Mouse (Mus musculus): Measurements from ENCODE around the gene Afm.

The Afm gene

GRCm38 (mm10) chr5:90518356-90519100 is at the start of gene Afm:
Gene Afm, plus strand, starts transcription at chr5:90518932.
- no peak for DNase-seq

GRCm38 (mm10) chr5:90470836-90471235 is 47.9 kb upstream of the Afm start:
- DNase-seq: no peak

GRCm38 (mm10) chr5:90473902-90474301 is 44.8 kb upstream of the Afm start:
- DNase-seq: no peak

DNA sequence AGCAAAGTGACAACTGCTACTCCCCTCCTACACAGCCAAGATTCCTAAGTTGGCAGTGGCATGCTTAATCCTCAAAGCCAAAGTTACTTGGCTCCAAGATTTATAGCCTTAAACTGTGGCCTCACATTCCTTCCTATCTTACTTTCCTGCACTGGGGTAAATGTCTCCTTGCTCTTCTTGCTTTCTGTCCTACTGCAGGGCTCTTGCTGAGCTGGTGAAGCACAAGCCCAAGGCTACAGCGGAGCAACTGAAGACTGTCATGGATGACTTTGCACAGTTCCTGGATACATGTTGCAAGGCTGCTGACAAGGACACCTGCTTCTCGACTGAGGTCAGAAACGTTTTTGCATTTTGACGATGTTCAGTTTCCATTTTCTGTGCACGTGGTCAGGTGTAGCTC is 44.4 kb upstream of the Afm start:
- DNase-seq: no peak

DNA sequence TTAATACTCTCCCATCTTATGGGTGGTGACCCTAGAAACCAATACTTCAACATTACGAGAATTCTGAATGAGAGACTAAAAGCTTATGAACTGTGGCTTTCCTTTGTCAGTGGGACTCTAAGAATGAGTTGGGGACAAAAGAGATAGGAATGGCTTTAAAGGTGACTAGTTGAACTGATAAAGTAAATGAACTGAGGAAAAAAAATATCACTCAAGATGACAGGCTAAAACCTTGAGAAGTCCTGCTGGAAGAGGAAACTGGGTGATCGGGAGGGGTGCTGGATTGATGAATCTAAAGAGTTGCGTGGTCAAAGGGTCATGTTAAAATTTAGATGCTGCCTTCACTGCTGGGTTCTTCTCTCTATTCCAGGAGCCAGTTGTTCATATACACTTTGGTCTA is 42.0 kb upstream of the Afm start:
- DNase-seq: no peak

DNA sequence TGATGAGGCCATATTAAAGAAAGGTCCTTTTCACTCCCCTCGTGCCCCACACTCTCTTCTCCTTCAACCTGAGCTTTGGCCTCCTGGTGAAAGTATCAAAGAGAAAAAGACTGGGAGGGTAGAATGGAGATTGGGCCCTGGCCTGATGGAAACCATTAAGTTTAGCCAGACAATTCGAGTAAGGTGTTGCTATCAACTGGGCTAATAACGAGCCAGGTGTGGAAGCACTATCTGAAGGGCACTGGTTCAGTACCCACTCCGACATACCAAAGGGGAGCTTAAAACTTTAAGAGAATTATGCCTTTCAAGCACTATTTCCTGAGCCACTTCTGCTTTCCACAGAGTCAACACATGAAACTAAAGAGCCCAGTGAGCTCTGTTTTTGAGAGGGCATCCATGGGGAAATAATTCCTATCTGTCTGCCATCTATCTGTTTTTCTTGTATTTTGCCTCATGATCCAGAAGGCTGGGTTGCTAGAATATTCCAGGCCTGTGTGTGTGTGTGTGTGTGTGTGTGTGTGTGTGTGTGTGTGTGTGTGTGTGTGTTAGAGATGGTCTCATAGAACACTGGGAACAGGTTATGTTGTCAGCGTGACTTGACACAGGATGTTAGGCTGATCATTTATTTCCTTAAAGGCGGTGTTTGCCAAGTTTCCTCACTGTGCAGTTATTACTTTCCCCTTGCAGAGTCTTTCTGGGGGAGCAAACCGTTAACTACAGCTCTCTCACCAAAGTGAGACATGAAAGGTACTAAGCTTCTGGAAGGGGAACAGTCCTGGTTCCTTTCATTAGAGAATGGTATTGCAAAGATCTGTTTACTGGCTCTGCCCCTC is 41.2 kb upstream of the Afm start:
- no peak for DNase-seq

DNA sequence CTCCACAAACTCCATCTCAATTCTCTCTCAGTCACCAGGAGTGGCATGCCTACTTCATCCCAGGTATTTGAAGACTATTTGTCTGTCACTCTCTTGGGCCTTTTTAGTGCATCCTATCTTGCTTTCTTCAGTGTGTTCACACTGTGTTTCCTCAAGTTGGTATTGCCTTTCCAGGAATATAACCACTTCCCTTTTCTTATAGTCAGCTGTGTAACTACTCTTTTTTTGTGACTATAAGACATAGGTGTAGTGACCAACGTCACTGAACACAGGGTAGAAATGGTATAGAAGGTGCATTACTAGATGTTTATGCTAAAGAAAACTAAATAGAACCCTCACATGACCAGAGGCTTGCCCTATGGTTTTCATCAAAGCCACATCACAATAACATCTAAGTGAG is 39.8 kb upstream of the Afm start:
- DNase-seq: no peak

- no peak for DNase-seq
Observed at GRCm38 (mm10) chr5:90485597-90485996, 33.1 kb upstream of the Afm start.

DNA sequence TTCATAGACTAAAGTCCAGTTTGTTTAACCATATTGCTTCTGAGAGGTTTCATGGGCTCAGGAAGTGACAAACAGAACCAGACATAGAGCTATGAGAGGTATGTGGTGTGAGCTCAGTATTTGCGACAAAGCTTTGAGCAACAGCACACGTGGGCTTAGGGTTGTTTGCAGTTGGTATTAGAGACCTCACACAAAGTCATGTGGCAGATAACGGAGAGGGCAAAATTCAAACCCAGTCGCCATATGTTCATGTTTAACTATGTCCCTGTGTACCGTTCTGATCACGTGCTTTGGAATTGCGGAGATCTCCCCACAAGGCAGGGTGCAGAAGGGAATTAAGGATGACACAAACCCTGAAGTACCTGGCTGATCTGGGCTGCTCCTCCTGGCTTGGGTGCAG is 30.4 kb upstream of the Afm start:
- no peak for DNase-seq

- DNase-seq: no peak
Observed at GRCm38 (mm10) chr5:90490518-90490917, 28.2 kb upstream of the Afm start, which contains the start of gene Afp. Gene Afp, plus strand, starts transcription at chr5:90490737.

GRCm38 (mm10) chr5:90492440-90492839 is 26.3 kb upstream of the Afm start:
- DNase-seq: peak; percentile 72

- no peak for DNase-seq
Observed at GRCm38 (mm10) chr5:90494308-90494707, 24.4 kb upstream of the Afm start.

GRCm38 (mm10) chr5:90499509-90499908 is 19.2 kb upstream of the Afm start:
- no peak for DNase-seq

GRCm38 (mm10) chr5:90500714-90501113 is 18.0 kb upstream of the Afm start:
- peak; percentile 80 for DNase-seq

DNA sequence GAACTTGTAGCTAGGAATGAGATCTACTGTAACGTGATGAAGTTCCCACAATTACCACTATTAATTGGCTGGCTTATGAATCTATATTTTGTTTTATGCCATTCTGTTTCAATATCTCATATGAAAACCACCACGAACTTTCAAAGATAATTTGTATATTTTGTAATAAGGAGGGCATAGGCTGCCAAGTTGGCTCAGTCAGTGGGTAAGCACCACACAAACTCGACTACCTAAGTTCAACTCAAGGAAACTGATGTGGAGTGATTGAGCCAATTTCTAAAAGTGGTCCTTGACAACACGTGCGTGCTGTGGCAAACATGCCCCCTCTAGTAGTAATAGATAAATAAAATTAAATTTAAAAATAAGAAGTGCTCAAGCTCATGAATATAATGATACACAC is 17.0 kb upstream of the Afm start:
- no peak for DNase-seq

DNA sequence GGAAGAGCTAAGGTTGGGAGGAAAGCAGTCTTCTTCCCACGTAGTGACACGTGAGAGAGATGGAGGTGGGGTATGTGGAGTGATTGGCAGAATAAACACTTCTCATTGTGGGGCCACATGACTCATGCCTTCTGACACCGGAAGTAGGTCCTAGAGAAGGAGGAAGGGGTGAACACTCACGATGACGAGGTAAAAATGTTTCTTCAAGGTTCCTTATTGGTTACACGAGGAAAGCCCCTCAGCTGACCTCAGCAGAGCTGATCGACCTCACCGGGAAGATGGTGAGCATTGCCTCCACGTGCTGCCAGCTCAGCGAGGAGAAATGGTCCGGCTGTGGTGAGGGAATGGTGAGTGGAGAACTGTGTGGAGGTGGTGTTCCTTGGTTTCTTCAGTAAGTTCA is 14.0 kb upstream of the Afm start:
- no peak for DNase-seq

- no peak for DNase-seq
Observed at GRCm38 (mm10) chr5:90506507-90506906, 12.2 kb upstream of the Afm start.

DNA sequence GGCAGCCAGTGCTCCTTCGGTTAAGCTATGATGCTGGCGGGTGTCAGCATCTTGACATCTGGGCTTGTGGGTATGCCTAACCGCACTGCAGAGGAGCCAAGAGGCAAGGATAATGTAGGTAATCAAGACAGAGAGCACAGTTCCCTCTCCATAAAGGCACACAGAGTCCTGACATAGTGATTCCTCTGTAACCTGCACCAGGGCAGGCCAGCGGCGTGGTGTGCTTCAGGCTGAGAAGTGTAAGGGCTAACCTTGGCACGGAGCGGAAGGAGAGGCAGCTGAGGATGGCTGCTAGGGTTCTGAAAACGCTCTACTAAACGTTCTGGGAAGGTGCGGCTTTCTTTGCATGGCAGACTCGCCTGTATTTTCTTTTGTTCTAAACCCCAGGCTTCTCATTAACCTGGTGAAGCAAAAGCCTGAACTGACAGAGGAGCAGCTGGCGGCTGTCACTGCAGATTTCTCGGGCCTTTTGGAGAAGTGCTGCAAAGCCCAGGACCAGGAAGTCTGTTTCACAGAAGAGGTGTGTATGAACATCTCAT is 11.3 kb upstream of the Afm start:
- DNase-seq: no peak

- DNase-seq: no peak
Observed at GRCm38 (mm10) chr5:90509828-90510592, 8.7 kb upstream of the Afm start.

GRCm38 (mm10) chr5:90512288-90512955 is 6.3 kb upstream of the Afm start:
- DNase-seq: no peak

- DNase-seq: no peak
Observed at GRCm38 (mm10) chr5:90515561-90515960, 3.2 kb upstream of the Afm start.

DNA sequence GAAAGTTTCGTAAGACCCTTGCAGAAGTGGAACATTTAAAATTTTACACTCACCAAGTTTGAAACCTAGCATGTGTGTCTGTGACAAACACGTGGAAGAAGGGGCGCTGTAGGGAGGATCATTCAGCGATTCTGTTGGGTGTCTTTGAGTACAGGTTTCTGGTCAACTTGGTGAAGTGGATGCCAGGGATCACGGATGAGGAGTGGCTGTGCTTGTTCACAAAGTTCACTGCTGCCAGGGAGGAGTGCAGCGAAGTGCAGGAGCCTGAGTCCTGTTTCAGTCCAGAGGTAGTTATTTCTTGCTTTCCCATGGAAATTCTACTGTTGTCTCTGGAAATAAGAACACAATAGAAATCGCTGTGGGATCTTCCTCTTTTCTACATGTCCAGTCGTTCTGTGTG is 32.5 kb downstream of the Afm start:
- DNase-seq: no peak

GRCm38 (mm10) chr5:90556052-90556451 is 37.3 kb downstream of the Afm start:
- DNase-seq: no peak

Data from thymus, postnatal 14 days (tissue).